Mouse (Mus musculus) brown adipose tissue, adult 24 weeks (tissue): ENCODE results near the gene Sh3kbp1. TPM values are rescaled to one million over a fixed set of nuclear protein-coding genes. Genes with fewer than 3 reads are reported as not detected.
A peak's percentile ranks its signal among the peaks of the same experiment; 100 is the strongest.

ENCODE experiments used
- H3K27ac ChIP-seq: fragments of 200-500 bp; replicated peaks from 2 replicates; pipeline ENCODE4 v1.5.1; 2012; ENCODE audit warnings: low read depth, mild to moderate bottlenecking, low read length
- H3K4me1 ChIP-seq: fragments of 200-500 bp; 2 replicates; pipeline ENCODE4 v1.6.1; 2012; ENCODE audit warnings: low read length, mixed read lengths; ENCODE audit not compliant: control insufficient read depth, insufficient read depth, insufficient read length
- H3K4me3 ChIP-seq: fragments of 200-500 bp; 2 replicates; pipeline ENCODE4 v1.5.1; 2012; ENCODE audit warnings: low read depth, mild to moderate bottlenecking, low read length, moderate library complexity; ENCODE audit not compliant: insufficient read depth
- polyA plus RNA-seq: library from polyadenylated mRNA; stranded (reverse); fragments of >200 nt; gene quantifications from 2 replicates; pipeline ENCODE4 v1.2.4, GENCODE M21; 2012; ENCODE audit not compliant: missing spikeins, insufficient read depth, insufficient read length

Sh3kbp1 gene
- polyA plus RNA-seq, 1 experiment: 90.3 TPM

DNA sequence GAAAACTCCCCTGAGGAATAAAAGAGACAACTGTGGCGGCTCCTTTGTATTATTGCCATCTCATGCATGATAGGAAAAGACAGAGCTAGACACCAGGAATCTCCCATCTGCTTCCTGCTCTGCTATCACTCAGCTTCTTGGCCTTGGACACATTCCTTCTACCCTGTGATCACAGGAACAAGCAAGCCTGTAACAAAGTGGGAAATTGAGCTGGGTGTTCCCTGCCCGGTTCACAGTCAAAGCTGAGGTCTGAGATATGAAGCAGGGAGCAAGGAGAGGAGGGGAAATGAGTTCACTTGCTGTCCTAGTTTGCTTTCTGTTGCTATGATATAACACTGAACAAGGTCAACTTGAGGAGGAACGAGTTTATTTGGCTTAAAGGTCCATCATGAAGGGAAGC is 301.8 kb downstream of the Sh3kbp1 start:
- Histone ChIP-seq H3K27ac (no peak overlapping the region), H3K4me3 (no peak overlapping the region), H3K4me1 (no peaks in the 10 kb centered on the region)

DNA sequence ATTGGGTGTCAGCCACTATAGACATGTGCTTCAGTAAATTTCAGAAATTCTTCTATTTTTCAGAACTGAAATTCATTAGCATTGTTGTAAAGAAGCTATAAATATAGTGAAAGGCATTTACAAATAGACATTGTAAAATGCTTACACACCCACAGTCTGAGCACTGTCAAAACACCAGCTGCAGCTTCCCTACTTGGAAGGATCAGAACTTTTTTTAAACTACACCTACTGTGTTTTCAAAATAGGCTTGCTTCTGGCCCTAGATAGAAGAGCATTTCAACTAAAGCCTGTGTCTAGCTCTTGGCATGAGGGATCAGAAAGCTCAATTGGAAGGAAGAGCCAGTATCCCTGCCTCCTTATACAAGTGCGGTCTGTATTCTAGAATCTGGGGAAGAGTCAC is 305.0 kb downstream of the Sh3kbp1 start:
- Histone ChIP-seq H3K4me1 (no peaks in the 10 kb centered on the region), H3K4me3 (no peak overlapping the region), H3K27ac (no peak overlapping the region)

GRCm38 (mm10) chrX:159942569-159942968 is 315.5 kb downstream of the Sh3kbp1 start:
- Histone ChIP-seq H3K4me3 (no peak overlapping the region), H3K27ac (peak overlapping the region; percentile 37), H3K4me1 (no peaks in the 10 kb centered on the region)

GRCm38 (mm10) chrX:159943586-159943985 is 316.5 kb downstream of the Sh3kbp1 start:
- Histone ChIP-seq H3K27ac (0 out of 2 replicates have a peak overlapping the region, but pooled peaks have one; percentile 2), H3K4me1 (no peaks in the 10 kb centered on the region), H3K4me3 (no peak overlapping the region)

DNA sequence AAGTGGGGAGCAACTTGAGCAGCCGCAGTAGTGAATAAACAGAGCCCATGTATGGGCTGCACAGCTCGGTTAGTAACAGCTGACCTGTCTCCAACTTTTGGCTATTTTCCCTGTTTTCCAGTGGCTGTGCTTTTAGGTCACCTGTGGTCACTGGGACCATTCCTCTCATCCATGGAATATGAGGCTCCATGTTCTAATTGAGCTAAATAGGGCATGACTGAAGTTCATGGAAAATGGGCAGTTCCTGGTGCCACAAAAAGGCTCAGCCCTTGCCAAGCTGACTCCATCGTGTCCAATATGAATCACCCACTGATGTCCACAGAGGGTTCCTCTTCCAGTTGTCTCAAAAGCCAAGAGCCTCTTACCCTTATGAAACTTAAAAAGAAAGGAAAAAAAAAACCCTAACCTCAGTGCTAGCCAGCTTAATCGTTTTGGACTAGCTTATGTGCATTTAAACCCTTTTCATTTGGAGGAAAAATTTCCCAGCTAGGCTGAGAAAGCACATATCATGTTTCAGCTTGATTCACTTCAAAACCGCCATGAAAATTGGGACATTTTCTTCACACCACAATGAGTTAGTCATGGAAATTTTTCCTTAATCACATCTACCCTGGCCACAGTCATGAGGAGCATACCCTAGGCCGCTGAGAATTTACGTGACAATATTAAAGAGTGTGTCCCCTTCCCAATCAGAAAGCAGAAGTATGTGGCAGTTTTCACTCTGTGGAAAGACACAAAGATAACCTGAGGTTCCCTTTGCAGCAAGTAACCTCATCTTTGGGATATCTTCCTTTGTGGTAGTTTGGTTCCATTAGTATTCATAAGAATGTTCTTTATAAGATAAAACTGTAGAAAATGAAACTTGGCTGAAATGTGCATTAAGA is 326.7 kb downstream of the Sh3kbp1 start:
- H3K27ac ChIP-seq: no peak overlapping the region
- no peaks in the 10 kb centered on the region for H3K4me1 ChIP-seq
- no peak overlapping the region for H3K4me3 ChIP-seq

- Histone ChIP-seq H3K27ac (no peak overlapping the region), H3K4me3 (no peak overlapping the region), H3K4me1 (no peaks in the 10 kb centered on the region)
Measured at GRCm38 (mm10) chrX:159954430-159954779, 327.3 kb downstream of the Sh3kbp1 start.

DNA sequence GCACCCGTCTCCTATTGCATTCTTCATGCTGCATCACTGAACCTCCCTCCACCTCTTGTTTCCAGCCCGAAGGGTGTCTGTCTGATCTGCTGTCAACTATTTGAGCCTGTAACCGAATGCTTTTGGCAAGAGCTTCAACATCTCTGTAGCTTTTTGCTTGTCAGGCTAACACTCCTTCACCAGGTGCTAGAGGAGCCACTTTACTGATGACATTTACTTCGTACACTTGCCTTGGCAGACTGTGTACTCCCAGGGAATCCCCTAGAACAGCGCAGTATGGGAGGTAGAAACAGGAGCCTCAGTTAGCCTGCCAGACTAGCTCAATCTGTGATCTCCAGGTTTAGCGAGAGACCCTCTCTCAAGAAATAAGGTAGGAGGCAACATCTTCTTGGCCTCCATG is 328.4 kb downstream of the Sh3kbp1 start:
- Histone ChIP-seq H3K4me1 (no peaks in the 10 kb centered on the region), H3K4me3 (no peak overlapping the region), H3K27ac (no peak overlapping the region)

DNA sequence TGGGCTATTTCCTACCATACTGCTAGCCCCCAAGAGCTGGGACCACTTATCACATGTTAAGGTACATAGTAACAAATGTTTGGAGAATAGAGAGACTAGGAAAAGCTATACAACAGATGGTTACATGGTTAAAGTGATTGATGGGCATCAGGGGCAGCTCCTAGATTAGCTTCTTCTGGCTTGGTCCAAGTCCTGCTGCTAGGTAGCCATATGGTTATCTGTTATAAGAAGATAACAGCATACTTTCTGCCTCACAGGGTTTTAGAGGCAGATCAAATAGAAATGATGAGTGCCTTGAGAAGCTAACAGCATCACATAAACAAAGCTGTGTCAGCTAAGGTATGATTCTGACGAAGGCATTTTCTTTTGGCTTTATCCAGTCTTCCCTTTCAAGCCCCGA is 334.3 kb downstream of the Sh3kbp1 start:
- no peak overlapping the region for H3K27ac ChIP-seq
- H3K4me3 ChIP-seq: no peak overlapping the region

DNA sequence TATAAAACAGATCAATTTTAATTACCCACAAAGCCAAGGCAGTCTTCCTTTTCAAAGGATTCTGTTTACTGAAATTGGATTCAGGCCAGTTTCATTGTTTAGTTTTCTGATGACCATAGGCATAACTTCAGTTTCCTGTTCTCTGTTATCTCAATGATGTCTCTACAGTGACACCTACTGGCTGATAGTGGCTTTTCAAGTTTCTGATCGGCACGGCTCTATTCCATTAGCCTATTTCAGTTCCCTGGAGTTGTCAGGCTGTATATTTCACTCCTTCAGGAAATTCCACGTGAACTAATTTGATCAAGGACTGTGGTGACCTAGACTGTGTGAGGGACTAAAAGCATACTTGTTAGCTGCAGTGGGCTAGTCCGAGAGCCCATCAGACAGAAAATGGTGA is 336.2 kb downstream of the Sh3kbp1 start:
- H3K4me3 ChIP-seq: no peak overlapping the region
- no peaks in the 10 kb centered on the region for H3K4me1 ChIP-seq
- H3K27ac ChIP-seq: no peak overlapping the region

More for the DNA sequence above, 334.3 kb downstream of the Sh3kbp1 start:
- H3K4me1 ChIP-seq: no peaks in the 10 kb centered on the region

- no peak overlapping the region for H3K27ac ChIP-seq
- H3K4me3 ChIP-seq: no peak overlapping the region
- no peaks in the 10 kb centered on the region for H3K4me1 ChIP-seq
Measured at GRCm38 (mm10) chrX:159963925-159964324, 336.9 kb downstream of the Sh3kbp1 start.

GRCm38 (mm10) chrX:159969025-159969424 is 342.0 kb downstream of the Sh3kbp1 start:
- H3K4me1 ChIP-seq: no peaks in the 10 kb centered on the region
- H3K4me3 ChIP-seq: no peak overlapping the region
- no peak overlapping the region for H3K27ac ChIP-seq

DNA sequence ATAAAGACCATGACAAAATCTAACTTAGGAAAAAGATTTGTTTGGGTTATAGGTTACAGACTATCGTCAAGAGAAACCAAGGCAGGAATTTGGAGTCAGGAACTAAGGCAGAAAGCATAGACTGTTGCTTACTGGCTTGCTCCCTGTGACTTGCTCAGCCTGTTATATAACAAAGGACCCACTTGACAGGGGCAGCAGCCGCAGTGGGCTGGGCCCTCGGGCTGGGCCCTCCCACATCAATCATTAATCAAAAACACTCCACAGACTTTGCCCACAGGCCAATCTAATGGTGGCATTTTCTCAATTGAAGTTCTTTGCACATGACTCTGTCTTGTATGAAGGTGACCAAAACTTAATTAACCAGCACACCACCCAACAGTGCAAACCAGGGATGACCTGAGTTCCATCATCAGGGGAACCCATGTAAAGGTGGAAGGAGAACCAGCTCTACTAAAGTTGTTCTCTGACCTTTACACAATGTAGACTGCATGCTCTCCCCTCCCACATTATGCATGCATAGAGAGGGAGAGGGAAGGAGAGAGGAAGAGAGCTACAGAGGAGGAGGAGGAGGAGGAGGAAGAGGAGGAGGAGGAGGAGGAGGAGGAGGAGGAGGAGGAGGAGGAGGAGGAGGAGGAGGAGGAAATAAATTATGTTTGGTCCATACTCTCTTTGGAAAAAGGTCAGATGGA is 344.2 kb downstream of the Sh3kbp1 start:
- Histone ChIP-seq H3K27ac (no peak overlapping the region), H3K4me1 (no peaks in the 10 kb centered on the region), H3K4me3 (no peak overlapping the region)

GRCm38 (mm10) chrX:159973730-159974129 is 346.7 kb downstream of the Sh3kbp1 start:
- H3K4me3 ChIP-seq: no peak overlapping the region
- H3K27ac ChIP-seq: no peak overlapping the region
- H3K4me1 ChIP-seq: no peaks in the 10 kb centered on the region

GRCm38 (mm10) chrX:159976243-159976642 is 349.2 kb downstream of the Sh3kbp1 start:
- no peak overlapping the region for H3K4me3 ChIP-seq
- no peak overlapping the region for H3K27ac ChIP-seq
- H3K4me1 ChIP-seq: no peaks in the 10 kb centered on the region

- Histone ChIP-seq H3K4me3 (peak within 1 kb of the TSS; percentile 27), H3K4me1 (no peaks in the 10 kb centered on the region), H3K27ac (no peak within 1 kb of the TSS)
Measured at GRCm38 (mm10) chrX:159988002-159988960, 361.2 kb downstream of the Sh3kbp1 start, which contains the start of gene Map3k15. TSS of gene Map3k15 (plus strand) at chrX:159988433.
